Comparison of ENCODE assay signal across 17 mouse cellular contexts in genomic region chr5:119833223-119834030, GRCm38 (mm10). TPM values are rescaled to one million over a fixed set of nuclear protein-coding genes. Genes with fewer than 3 reads are reported as not detected.
DNase-seq lines count a peak whose midpoint lies in the region; ATAC-seq lines count a peak whose summit lies in the region.
"Had no signal": no experiment of that assay in that cellular context is flagged by ENCODE, and none has a peak within 500 bp of the region (broad histone marks: within the 10 kb centered on the region; RNA-seq: fewer than 3 reads in every experiment).

No protein-coding gene starts in this region.

- WGBS in hindbrain, embryonic 11.5 days: under 1% methylated on average over 8 of the region's 8 CpGs
- 3% methylated on average over 8 of the region's 8 CpGs for WGBS in hindbrain, embryonic 16.5 days
- WGBS in neural tube, embryonic 15.5 days: 3% methylated on average over 8 of the region's 8 CpGs
- 25% methylated on average over 8 of the region's 8 CpGs for WGBS in heart, embryonic 15.5 days

- H3K9me3 ChIP-seq in hindbrain, embryonic 11.5 days (ENCODE audit: control insufficient read depth, low read length): no peaks in the 10 kb centered on the region
- no peaks in the 10 kb centered on the region for H3K9me3 ChIP-seq in hindbrain, embryonic 16.5 days (ENCODE audit: control insufficient read depth, low read length)
- H3K9me3 ChIP-seq in neural tube, embryonic 15.5 days (replicated peaks): no peaks in the 10 kb centered on the region
- H3K9me3 ChIP-seq in heart, embryonic 15.5 days (replicated peaks): no peaks in the 10 kb centered on the region
- H3K9me3 ChIP-seq: stomach, embryonic 15.5 days had no signal

- no peak for ATAC-seq in hindbrain, embryonic 11.5 days (ENCODE audit: low FRiP score)
- ATAC-seq in hindbrain, embryonic 16.5 days: no peak
- no peak for ATAC-seq in neural tube, embryonic 15.5 days (ENCODE audit: low FRiP score)
- ATAC-seq in heart, embryonic 15.5 days (replicated peaks; ENCODE audit: insufficient number of reproducible peaks, insufficient read depth, low FRiP score, low read depth): no peak
- ATAC-seq: hindbrain, postnatal 0 days had no signal

- H3K4me3 ChIP-seq in hindbrain, embryonic 11.5 days (ENCODE audit: low read depth, low read length): no peak overlapping the region
- no peak overlapping the region for H3K4me3 ChIP-seq in hindbrain, embryonic 16.5 days (ENCODE audit: low read length)
- H3K4me3 ChIP-seq in neural tube, embryonic 15.5 days (replicated peaks): no peak overlapping the region
- peak overlapping the region; percentile 60 for H3K4me3 ChIP-seq in heart, embryonic 15.5 days
- H3K4me3 ChIP-seq: erythroblast, embryonic 14.5 days; layer of hippocampus, adult 2 months; left cerebral cortex, adult 2 months; stomach, embryonic 15.5 days had no signal

- no peak overlapping the region for H3K9ac ChIP-seq in hindbrain, embryonic 11.5 days (ENCODE audit: low read depth, low read length)
- no peak overlapping the region for H3K9ac ChIP-seq in hindbrain, embryonic 16.5 days (ENCODE audit: low read depth, low read length)
- no peak overlapping the region for H3K9ac ChIP-seq in neural tube, embryonic 15.5 days (replicated peaks)
- H3K9ac ChIP-seq in heart, embryonic 15.5 days: peak overlapping the region; percentile 68
- H3K9ac ChIP-seq: liver, embryonic 14.5 days; stomach, embryonic 15.5 days had no signal

- H3K27me3 ChIP-seq in hindbrain, embryonic 11.5 days (ENCODE audit: control insufficient read depth, insufficient read depth, low read length): peaks cover 94% of the 10 kb centered on the region
- H3K27me3 ChIP-seq in hindbrain, embryonic 16.5 days (replicated peaks; ENCODE audit: control insufficient read depth, insufficient read depth, low read length): peaks cover 64% of the 10 kb centered on the region
- H3K27me3 ChIP-seq in neural tube, embryonic 15.5 days (replicated peaks): peaks cover 93% of the 10 kb centered on the region
- H3K27me3 ChIP-seq in heart, embryonic 15.5 days: peaks cover 12% of the 10 kb centered on the region; the same call in 1 of the 2 replicates

- peak; percentile 45 for DNase-seq in hindbrain, embryonic 11.5 days (ENCODE audit: low spot score)
- peak; percentile 52 for DNase-seq in neural tube, embryonic 10.5 days (ENCODE audit: extremely low spot score, low spot score)
- no peak for DNase-seq in kidney, adult 8-10 months
- no peak for DNase-seq in layer of hippocampus, adult 11-12 months (ENCODE audit: low spot score)
- DNase-seq: cerebellum, adult 11-12 months; gastrocnemius, postnatal 14 days; kidney, adult 9 months; thymus, postnatal 14 days had no signal

- H3K27ac ChIP-seq in hindbrain, embryonic 11.5 days (ENCODE audit: low read depth, low read length): no peak overlapping the region
- H3K27ac ChIP-seq in hindbrain, embryonic 16.5 days (ENCODE audit: low read depth, low read length): no peak overlapping the region
- H3K27ac ChIP-seq in neural tube, embryonic 15.5 days (replicated peaks): no peak overlapping the region
- peak overlapping the region; percentile 91 for H3K27ac ChIP-seq in heart, embryonic 15.5 days
- H3K27ac ChIP-seq: hindbrain, postnatal 0 days; layer of hippocampus, adult 2 months; left cerebral cortex, adult 2 months; liver, embryonic 14.5 days; stomach, embryonic 15.5 days had no signal

- H3K4me1 ChIP-seq in hindbrain, embryonic 11.5 days (replicated peaks; ENCODE audit: control insufficient read depth, insufficient read depth, low read length): no peaks in the 10 kb centered on the region
- 0 out of 2 replicates have a peak, but pooled peaks cover 2% of the 10 kb centered on the region for H3K4me1 ChIP-seq in hindbrain, embryonic 16.5 days (ENCODE audit: control insufficient read depth, insufficient read depth, low read depth, low read length)
- H3K4me1 ChIP-seq in neural tube, embryonic 15.5 days: 0 out of 2 replicates have a peak, but pooled peaks cover 2% of the 10 kb centered on the region
- peaks cover 14% of the 10 kb centered on the region; the same call in 1 of the 2 replicates for H3K4me1 ChIP-seq in heart, embryonic 15.5 days (replicated peaks)

- no peak overlapping the region for H3K4me2 ChIP-seq in hindbrain, embryonic 11.5 days (replicated peaks; ENCODE audit: low read depth, low read length)
- H3K4me2 ChIP-seq in hindbrain, embryonic 16.5 days (ENCODE audit: low read length): no peak overlapping the region
- H3K4me2 ChIP-seq in neural tube, embryonic 15.5 days: no peak overlapping the region
- H3K4me2 ChIP-seq in heart, embryonic 15.5 days: peak overlapping the region; percentile 73
- H3K4me2 ChIP-seq: stomach, embryonic 15.5 days had no signal

- no peaks in the 10 kb centered on the region for H3K36me3 ChIP-seq in hindbrain, embryonic 11.5 days (ENCODE audit: control insufficient read depth, insufficient read depth, low read length)
- H3K36me3 ChIP-seq in hindbrain, embryonic 16.5 days (ENCODE audit: control insufficient read depth, insufficient read depth, low read length): no peaks in the 10 kb centered on the region
- no peaks in the 10 kb centered on the region for H3K36me3 ChIP-seq in neural tube, embryonic 15.5 days
- H3K36me3 ChIP-seq in heart, embryonic 15.5 days: no peaks in the 10 kb centered on the region
- H3K36me3 ChIP-seq: stomach, embryonic 15.5 days had no signal

RNA-seq across cellular contexts. Expression of gene Tbx5, which starts 1.0 kb away (rescaled TPM):
- not detected in 2 replicates for polyA plus RNA-seq in hindbrain, embryonic 11.5 days (2014; fragmentation: Nextera tagmentation; extraction: Ambion mirVana)
- polyA plus RNA-seq in hindbrain, embryonic 16.5 days (2015; fragmentation: Nextera tagmentation; extraction: Ambion mirVana): 0.05 and 0.11 TPM in 2 replicates
- polyA plus RNA-seq in neural tube, embryonic 15.5 days (2015; fragmentation: Nextera tagmentation; extraction: Ambion mirVana): 0.10 and 0.19 TPM in 2 replicates
- 30.1 and 33.8 TPM in 2 replicates for polyA plus RNA-seq in heart, embryonic 15.5 days (2015; fragmentation: Nextera tagmentation; extraction: Ambion mirVana)
- polyA plus RNA-seq: erythroblast, embryonic 14.5 days had no signal

Comparison
In these comparisons a context has a peak if more than half of its experiments do, and no peak if none do; other contexts are left out.
1. DNase-seq: peak in hindbrain, embryonic 11.5 days (single experiment) and neural tube, embryonic 10.5 days (single experiment); none in kidney, adult 8-10 months (0 of 2) and layer of hippocampus, adult 11-12 months (single experiment).
2. RNA of gene Tbx5, which starts 1.0 kb away (polyA plus RNA-seq): 30.1 to 33.8 TPM in heart, embryonic 15.5 days; 0.10 to 0.19 TPM in neural tube, embryonic 15.5 days, 0.05 to 0.11 TPM in hindbrain, embryonic 16.5 days and not detected in hindbrain, embryonic 11.5 days; every median in the first group is over 10 times any median in the second.